Mouse (Mus musculus) limb, embryonic 14.5 days (tissue): ENCODE measurements around the gene Car14. TPM values are rescaled to one million over a fixed set of nuclear protein-coding genes. Genes with fewer than 3 reads are reported as not detected.

Source experiments
- ATAC-seq: fragments of 200-750 bp; cut with Nextera tagmentation; 2 replicates; pipeline ENCODE4 v1.8.0; 2017; ENCODE audit warnings: low read depth, moderate number of reproducible peaks, moderate TSS enrichment; ENCODE audit not compliant: low FRiP score
- DNase-seq: peaks from one replicate; pipeline ENCODE4 v3.0.0-alpha.2; 2015; ENCODE audit warnings: low spot score
- H3K27ac ChIP-seq: fragments of 300-500 bp; sonication (generic); replicated peaks from 2 replicates; pipeline ENCODE4 v1.5.1; 2014; ENCODE audit warnings: low read depth, mild to moderate bottlenecking, low read length, moderate library complexity, mixed read lengths
- H3K27me3 ChIP-seq: fragments of 300-500 bp; sonication (generic); 2 replicates; pipeline ENCODE4 v1.6.1; 2014; ENCODE audit warnings: low read length, mixed read lengths; ENCODE audit not compliant: control insufficient read depth, insufficient read depth
- H3K36me3 ChIP-seq: fragments of 300-500 bp; sonication (generic); 2 replicates; pipeline ENCODE4 v1.6.1; 2014; ENCODE audit warnings: mild to moderate bottlenecking, low read length, moderate library complexity, mixed read lengths; ENCODE audit not compliant: control insufficient read depth, insufficient read depth
- H3K4me1 ChIP-seq: fragments of 300-500 bp; sonication (generic); 2 replicates; pipeline ENCODE4 v1.6.1; 2014; ENCODE audit warnings: antibody characterized with exemption, low read length, mixed read lengths; ENCODE audit not compliant: control insufficient read depth, insufficient read depth
- H3K4me2 ChIP-seq: fragments of 300-500 bp; sonication (generic); replicated peaks from 2 replicates; pipeline ENCODE4 v1.6.1; 2014; ENCODE audit warnings: low read depth, mild to moderate bottlenecking, low read length, moderate library complexity; ENCODE audit not compliant: severe bottlenecking
- H3K4me3 ChIP-seq: fragments of 300-500 bp; sonication (generic); replicated peaks from 2 replicates; pipeline ENCODE4 v1.5.1; 2014; ENCODE audit warnings: low read length
- H3K9ac ChIP-seq: fragments of 300-500 bp; sonication (generic); 2 replicates; pipeline ENCODE4 v1.6.1; 2014; ENCODE audit warnings: mild to moderate bottlenecking, low read depth, low read length, moderate library complexity; ENCODE audit not compliant: severe bottlenecking
- H3K9me3 ChIP-seq: fragments of 300-500 bp; sonication (generic); 2 replicates; pipeline ENCODE4 v1.6.1; 2016; ENCODE audit warnings: low read length; ENCODE audit not compliant: control insufficient read depth
- POLR2A ChIP-seq: fragments of 200-500 bp; IDR thresholded peaks from 2 replicates; pipeline ENCODE4 v1.8.0; 2012; ENCODE audit warnings: inconsistent platforms, mild to moderate bottlenecking, moderate library complexity, borderline replicate concordance; ENCODE audit not compliant: insufficient read depth, insufficient read length; ENCODE audit errors: extremely low read depth
- WGBS: fragments of 180-500 bp; shearing (Covaris S2); extraction: QIAGEN DNeasy Blood & Tissue Kit; methylation state at CpG from one replicate; pipeline ENCODE4 v1.1.7; 2014; 5-methylcytosine and 5-hydroxymethylcytosine counted together
- polyA plus RNA-seq, 2 experiments: library from polyadenylated mRNA; depleted of rRNA in 1 of 2; stranded (reverse) in 1 of 2; unstranded in 1 of 2; fragments of >200 nt; fragmentation: Nextera tagmentation in 1 of 2; extraction: Ambion mirVana in 1 of 2; gene quantifications; 2 replicates each; pipeline versions ENCODE4 v1.2.1 to v1.2.3; 2012 to 2014

Gene Car14
- polyA plus RNA-seq, 2 experiments = 11.3 to 11.5 TPM

- WGBS = 89% methylated on average over 5 of the region's 5 CpGs
- TF ChIP-seq POLR2A = no peak
- H3K36me3 ChIP-seq = peaks cover 35% of the 10 kb centered on the region
- no peaks in the 10 kb centered on the region for H3K4me1 ChIP-seq
- H3K27ac ChIP-seq = no peak overlapping the region
- no peak overlapping the region for H3K4me2 ChIP-seq
- no peak overlapping the region for H3K4me3 ChIP-seq
- ATAC-seq (no peak), DNase-seq (no peak)
- no peak overlapping the region for H3K9ac ChIP-seq
- no peaks in the 10 kb centered on the region for H3K27me3 ChIP-seq
- H3K9me3 ChIP-seq = no peaks in the 10 kb centered on the region
Measured at GRCm38 (mm10) chr3:95948325-95948724, 43.8 kb upstream of the Car14 start.

- ATAC-seq = no peak
- no peaks in the 10 kb centered on the region for H3K4me1 ChIP-seq
- 89% methylated on average over 14 of the region's 14 CpGs for WGBS
Measured at GRCm38 (mm10) chr3:95945731-95946240, 41.3 kb upstream of the Car14 start.

GRCm38 (mm10) chr3:95944742-95945141, 40.3 kb upstream of the Car14 start:
- Histone ChIP-seq H3K4me3 (no peak overlapping the region), H3K9ac (no peak overlapping the region), H3K4me2 (no peak overlapping the region), H3K27me3 (no peaks in the 10 kb centered on the region), H3K36me3 (peaks cover 68% of the 10 kb centered on the region), H3K9me3 (no peaks in the 10 kb centered on the region), H3K4me1 (no peaks in the 10 kb centered on the region), H3K27ac (no peak overlapping the region)
- DNase-seq = no peak
- no peak for ATAC-seq
- WGBS = 96% methylated on average over 8 of the region's 8 CpGs
- TF ChIP-seq POLR2A = no peak

More at GRCm38 (mm10) chr3:95945731-95946240, 41.3 kb upstream of the Car14 start:
- H3K36me3 ChIP-seq = peaks cover 60% of the 10 kb centered on the region
- no peaks in the 10 kb centered on the region for H3K9me3 ChIP-seq
- DNase-seq = no peak
- H3K4me2 ChIP-seq = no peak overlapping the region
- no peak for TF ChIP-seq POLR2A
- H3K27me3 ChIP-seq = no peaks in the 10 kb centered on the region
- no peak overlapping the region for H3K4me3 ChIP-seq
- H3K27ac ChIP-seq = no peak overlapping the region
- no peak overlapping the region for H3K9ac ChIP-seq

GRCm38 (mm10) chr3:95943226-95943625, 38.7 kb upstream of the Car14 start:
- ATAC-seq = no peak
- Histone ChIP-seq H3K27ac (no peak overlapping the region), H3K9me3 (no peaks in the 10 kb centered on the region), H3K4me2 (no peak overlapping the region), H3K36me3 (peaks cover 81% of the 10 kb centered on the region), H3K4me3 (no peak overlapping the region), H3K27me3 (no peaks in the 10 kb centered on the region), H3K9ac (no peak overlapping the region), H3K4me1 (no peaks in the 10 kb centered on the region)
- 96% methylated on average over 7 of the region's 7 CpGs for WGBS
- DNase-seq = no peak
- TF ChIP-seq POLR2A = no peak

- Histone ChIP-seq H3K4me2 (no peak overlapping the region), H3K4me1 (no peaks in the 10 kb centered on the region), H3K4me3 (no peak overlapping the region), H3K9me3 (no peaks in the 10 kb centered on the region), H3K36me3 (peaks cover 86% of the 10 kb centered on the region), H3K9ac (no peak overlapping the region), H3K27ac (no peak overlapping the region), H3K27me3 (no peaks in the 10 kb centered on the region)
- no peak for TF ChIP-seq POLR2A
- ATAC-seq (no peak), DNase-seq (no peak)
- WGBS = 86% methylated on average over 6 of the region's 6 CpGs
Measured at GRCm38 (mm10) chr3:95942749-95943148, 38.3 kb upstream of the Car14 start.

- no peaks in the 10 kb centered on the region for H3K9me3 ChIP-seq
- H3K4me3 ChIP-seq = no peak overlapping the region
- H3K4me1 ChIP-seq = no peaks in the 10 kb centered on the region
- H3K9ac ChIP-seq = no peak overlapping the region
- WGBS = 95% methylated on average over 15 of the region's 15 CpGs
- ATAC-seq (no peak), DNase-seq (no peak)
- H3K36me3 ChIP-seq = peaks cover 84% of the 10 kb centered on the region
- H3K4me2 ChIP-seq = no peak overlapping the region
- H3K27ac ChIP-seq = no peak overlapping the region
- no peak for TF ChIP-seq POLR2A
- H3K27me3 ChIP-seq = no peaks in the 10 kb centered on the region
Measured at GRCm38 (mm10) chr3:95938835-95939234, 34.3 kb upstream of the Car14 start.
